Mouse (Mus musculus): ENCODE data around the gene Nmrk2. TPM values are rescaled to one million over a fixed set of nuclear protein-coding genes. Genes with fewer than 3 reads are reported as not detected.

Gene Nmrk2
- polyA plus RNA-seq, 1 experiment from 2014 or later, result not detected

- Histone ChIP-seq H3K9ac (ENCODE audit: low read length) (no peak overlapping the region), H3K27me3 (replicated peaks; ENCODE audit: control insufficient read depth, insufficient read depth, low read length) (peaks cover 15% of the 10 kb centered on the region; the same call in 1 of the 2 replicates), H3K4me2 (ENCODE audit: low read length) (no peak overlapping the region), H3K27ac (ENCODE audit: low read depth, low read length) (no peak overlapping the region), H3K4me1 (ENCODE audit: control insufficient read depth, insufficient read depth, low read length) (peaks cover 1% of the 10 kb centered on the region; the same call in 1 of the 2 replicates), H3K36me3 (ENCODE audit: control insufficient read depth, insufficient read depth, low read length) (no peaks in the 10 kb centered on the region; the same call in 1 of the 2 replicates), H3K9me3 (replicated peaks; ENCODE audit: control insufficient read depth, low read length) (no peaks in the 10 kb centered on the region), H3K4me3 (ENCODE audit: low read depth, low read length) (no peak overlapping the region)
- ATAC-seq (no peak), DNase-seq (ENCODE audit: low spot score) (no peak)
- 88% methylated on average over 2 of the region's 2 CpGs for WGBS
These were observed 36.8 kb upstream of the Nmrk2 start for GRCm38 (mm10) chr10:81238618-81239017.

- Histone ChIP-seq H3K4me1 (ENCODE audit: control insufficient read depth, insufficient read depth, low read length) (peaks cover 9% of the 10 kb centered on the region; the same call in 1 of the 2 replicates), H3K9ac (ENCODE audit: low read length) (no peak overlapping the region)
- no peak for ATAC-seq
These were observed 34.8 kb upstream of the Nmrk2 start for GRCm38 (mm10) chr10:81236471-81237268.

GRCm38 (mm10) chr10:81234206-81234605, 32.4 kb upstream of the Nmrk2 start:
- no peaks in the 10 kb centered on the region for H3K27me3 ChIP-seq (replicated peaks; ENCODE audit: control insufficient read depth, insufficient read depth, low read length)
- no peak overlapping the region for H3K9ac ChIP-seq (ENCODE audit: low read length)
- peaks cover 16% of the 10 kb centered on the region; the same call in 1 of the 2 replicates for H3K4me1 ChIP-seq (ENCODE audit: control insufficient read depth, insufficient read depth, low read length)
- H3K27ac ChIP-seq (ENCODE audit: low read depth, low read length), result no peak overlapping the region
- no peak for ATAC-seq
- no peak overlapping the region; the same call in 1 of the 2 replicates for H3K4me2 ChIP-seq (ENCODE audit: low read length)
- no peak overlapping the region for H3K4me3 ChIP-seq (ENCODE audit: low read depth, low read length)
- WGBS, result 83% methylated on average over 6 of the region's 6 CpGs
- DNase-seq (ENCODE audit: low spot score), result no peak
- H3K9me3 ChIP-seq (replicated peaks; ENCODE audit: control insufficient read depth, low read length), result no peaks in the 10 kb centered on the region
- no peaks in the 10 kb centered on the region for H3K36me3 ChIP-seq (ENCODE audit: control insufficient read depth, insufficient read depth, low read length)

More at GRCm38 (mm10) chr10:81236471-81237268, 34.8 kb upstream of the Nmrk2 start:
- Histone ChIP-seq H3K9me3 (replicated peaks; ENCODE audit: control insufficient read depth, low read length) (no peaks in the 10 kb centered on the region), H3K4me3 (ENCODE audit: low read depth, low read length) (no peak overlapping the region), H3K27ac (ENCODE audit: low read depth, low read length) (no peak overlapping the region), H3K4me2 (ENCODE audit: low read length) (no peak overlapping the region), H3K27me3 (replicated peaks; ENCODE audit: control insufficient read depth, insufficient read depth, low read length) (peaks cover 15% of the 10 kb centered on the region; the same call in 1 of the 2 replicates), H3K36me3 (ENCODE audit: control insufficient read depth, insufficient read depth, low read length) (no peaks in the 10 kb centered on the region)
- 86% methylated on average over 12 of the region's 12 CpGs for WGBS
- DNase-seq (ENCODE audit: low spot score), result no peak

GRCm38 (mm10) chr10:81233226-81233585, 31.4 kb upstream of the Nmrk2 start:
- Histone ChIP-seq H3K36me3 (ENCODE audit: control insufficient read depth, insufficient read depth, low read length) (no peaks in the 10 kb centered on the region), H3K9ac (ENCODE audit: low read length) (peak overlapping the region; percentile 78), H3K27me3 (replicated peaks; ENCODE audit: control insufficient read depth, insufficient read depth, low read length) (no peaks in the 10 kb centered on the region), H3K9me3 (replicated peaks; ENCODE audit: control insufficient read depth, low read length) (no peaks in the 10 kb centered on the region), H3K4me3 (ENCODE audit: low read depth, low read length) (peak overlapping the region; percentile 57), H3K4me2 (ENCODE audit: low read length) (peak overlapping the region; percentile 55), H3K4me1 (ENCODE audit: control insufficient read depth, insufficient read depth, low read length) (peaks cover 17% of the 10 kb centered on the region; the same call in 1 of the 2 replicates), H3K27ac (ENCODE audit: low read depth, low read length) (no peak overlapping the region)
- 3% methylated on average over 23 of the region's 28 CpGs for WGBS
- DNase-seq (ENCODE audit: low spot score), result no peak
- ATAC-seq, result peak; percentile 61

- H3K4me2 ChIP-seq (ENCODE audit: low read length), result peak within 1 kb of the TSS; percentile 55
- no peaks in the 10 kb centered on the region for H3K27me3 ChIP-seq (replicated peaks; ENCODE audit: control insufficient read depth, insufficient read depth, low read length)
- ATAC-seq (peak; percentile 76), DNase-seq (ENCODE audit: low spot score) (peak; percentile 86)
- 9% methylated on average over 27 of the region's 29 CpGs for WGBS
- H3K9me3 ChIP-seq (replicated peaks; ENCODE audit: control insufficient read depth, low read length), result no peaks in the 10 kb centered on the region
- H3K27ac ChIP-seq (ENCODE audit: low read depth, low read length), result no peak within 1 kb of the TSS
- peak within 1 kb of the TSS; percentile 78 for H3K9ac ChIP-seq (ENCODE audit: low read length)
- no peaks in the 10 kb centered on the region for H3K36me3 ChIP-seq (ENCODE audit: control insufficient read depth, insufficient read depth, low read length)
- H3K4me1 ChIP-seq (ENCODE audit: control insufficient read depth, insufficient read depth, low read length), result peaks cover 17% of the 10 kb centered on the region; the same call in 1 of the 2 replicates
- peak within 1 kb of the TSS; percentile 57 for H3K4me3 ChIP-seq (ENCODE audit: low read depth, low read length)
These were observed 30.9 kb upstream of the Nmrk2 start, which contains the start of gene Zfr2 for GRCm38 (mm10) chr10:81232580-81233225. TSS of gene Zfr2 (plus strand) at chr10:81233155.

- ATAC-seq (no peak), DNase-seq (ENCODE audit: low spot score) (no peak)
- peak overlapping the region; percentile 92; the same call in 1 of the 2 replicates for H3K27ac ChIP-seq (ENCODE audit: low read depth, low read length)
- WGBS, result 46% methylated on average over 7 of the region's 7 CpGs
- H3K36me3 ChIP-seq (ENCODE audit: control insufficient read depth, insufficient read depth, low read length), result no peaks in the 10 kb centered on the region
- 0 out of 2 replicates have a peak overlapping the region, but pooled peaks have one; percentile 64 for H3K4me3 ChIP-seq (ENCODE audit: low read depth, low read length)
- no peaks in the 10 kb centered on the region for H3K9me3 ChIP-seq (replicated peaks; ENCODE audit: control insufficient read depth, low read length)
- peak overlapping the region; percentile 76 for H3K4me2 ChIP-seq (ENCODE audit: low read length)
- H3K9ac ChIP-seq (ENCODE audit: low read length), result peak overlapping the region; percentile 91; the same call in 1 of the 2 replicates
- no peaks in the 10 kb centered on the region for H3K27me3 ChIP-seq (replicated peaks; ENCODE audit: control insufficient read depth, insufficient read depth, low read length)
- H3K4me1 ChIP-seq (ENCODE audit: control insufficient read depth, insufficient read depth, low read length), result peaks cover 17% of the 10 kb centered on the region; the same call in 1 of the 2 replicates
These were observed 29.6 kb upstream of the Nmrk2 start for GRCm38 (mm10) chr10:81231436-81231835.

- peak within 1 kb of the TSS; percentile 64 for H3K4me3 ChIP-seq (ENCODE audit: low read depth, low read length)
- H3K9ac ChIP-seq (ENCODE audit: low read length), result peak within 1 kb of the TSS; percentile 91
- DNase-seq (ENCODE audit: low spot score) (peak; percentile 95), ATAC-seq (peak; percentile 92)
- peaks cover 17% of the 10 kb centered on the region; the same call in 1 of the 2 replicates for H3K4me1 ChIP-seq (ENCODE audit: control insufficient read depth, insufficient read depth, low read length)
- peak within 1 kb of the TSS; percentile 76 for H3K4me2 ChIP-seq (ENCODE audit: low read length)
- no peaks in the 10 kb centered on the region for H3K27me3 ChIP-seq (replicated peaks; ENCODE audit: control insufficient read depth, insufficient read depth, low read length)
- no peaks in the 10 kb centered on the region for H3K9me3 ChIP-seq (replicated peaks; ENCODE audit: control insufficient read depth, low read length)
- 4% methylated on average over 27 of the region's 27 CpGs for WGBS
- H3K27ac ChIP-seq (ENCODE audit: low read depth, low read length), result peak within 1 kb of the TSS; percentile 92
- peaks cover 3% of the 10 kb centered on the region; the same call in 1 of the 2 replicates for H3K36me3 ChIP-seq (ENCODE audit: control insufficient read depth, insufficient read depth, low read length)
These were observed 28.8 kb upstream of the Nmrk2 start, which contains the start of gene Atcay for GRCm38 (mm10) chr10:81230438-81231332. TSS of gene Atcay (minus strand) at chr10:81230833.
